Mouse (Mus musculus) heart, embryonic 10.5 days (tissue): ENCODE data around the gene Hmgcr. TPM values are rescaled to one million over a fixed set of nuclear protein-coding genes. Genes with fewer than 3 reads are reported as not detected.

Source experiments
- DNase-seq: peaks from one replicate; pipeline ENCODE4 v3.0.0-alpha.2; 2017; ENCODE audit warnings: low spot score
- H3K27ac ChIP-seq: fragments of 300-500 bp; sonication (generic); 2 replicates; pipeline ENCODE4 v1.5.1; 2016; ENCODE audit warnings: mild to moderate bottlenecking
- H3K27me3 ChIP-seq: fragments of 300-500 bp; sonication (generic); 2 replicates; pipeline ENCODE4 v1.6.1; 2016; ENCODE audit warnings: mild to moderate bottlenecking; ENCODE audit not compliant: poor library complexity, insufficient read depth, severe bottlenecking
- H3K36me3 ChIP-seq: fragments of 300-500 bp; sonication (generic); 2 replicates; pipeline ENCODE4 v1.6.1; 2016; ENCODE audit warnings: mild to moderate bottlenecking, moderate library complexity
- H3K4me1 ChIP-seq: fragments of 300-500 bp; sonication (generic); 2 replicates; pipeline ENCODE4 v1.6.1; 2016; ENCODE audit warnings: mild to moderate bottlenecking
- H3K4me3 ChIP-seq: fragments of 300-500 bp; sonication (generic); 2 replicates; pipeline ENCODE4 v1.5.1; 2016; ENCODE audit warnings: mild to moderate bottlenecking, moderate library complexity
- H3K9me3 ChIP-seq: fragments of 300-500 bp; sonication (generic); 2 replicates; pipeline ENCODE4 v1.6.1; 2016; ENCODE audit warnings: mild to moderate bottlenecking, moderate library complexity
- WGBS: fragments of 180-500 bp; shearing (Covaris S2); methylation state at CpG from one replicate; pipeline ENCODE4 v1.1.7; 2016; 5-methylcytosine and 5-hydroxymethylcytosine counted together
- polyA plus RNA-seq: library from polyadenylated mRNA; unstranded; fragments of >200 nt; fragmentation: Nextera tagmentation; extraction: Ambion mirVana; gene quantifications from 2 replicates; pipeline ENCODE4 v1.2.1, GENCODE M21; 2016

Gene Hmgcr
- 72.0 and 75.7 TPM in 2 replicates for polyA plus RNA-seq

DNA sequence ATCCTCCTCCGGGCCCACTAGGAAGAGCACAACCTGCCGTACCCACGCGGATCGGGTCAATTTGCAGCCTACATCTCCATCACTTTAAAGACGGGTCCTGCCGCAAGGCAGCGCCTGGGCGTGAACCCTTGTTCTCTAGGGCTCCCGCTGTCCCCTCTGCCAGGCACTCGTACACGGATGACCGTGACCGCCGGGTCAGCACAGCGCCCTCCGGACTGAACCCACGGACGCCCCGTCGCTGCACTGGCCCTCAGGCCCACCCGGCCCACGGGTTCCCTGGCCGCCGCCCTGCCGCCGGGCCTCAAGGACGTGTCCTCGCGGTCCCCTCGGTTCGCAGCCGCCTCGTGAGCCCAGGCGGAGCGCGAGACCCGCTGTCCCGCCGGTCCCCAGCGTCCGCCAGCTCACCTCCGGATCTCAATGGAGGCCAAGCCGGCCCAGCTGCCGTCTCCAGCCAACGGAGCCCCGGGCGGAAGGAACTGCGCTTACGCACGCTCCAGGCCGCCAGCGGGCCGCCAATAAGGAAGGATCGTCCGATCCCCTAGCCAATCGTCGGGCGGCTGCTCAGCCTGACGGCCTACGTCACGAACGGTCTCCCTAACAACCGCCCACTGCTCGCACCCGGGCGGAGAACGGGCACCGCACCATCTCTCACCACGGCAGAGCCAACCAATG is at the start of gene Hmgcr:
TSS of gene Hmgcr (minus strand) at position 531 of the 672 bp plus-strand sequence.
- Histone ChIP-seq H3K36me3 (peaks cover 13% of the 10 kb centered on the region), H3K4me1 (peaks cover 18% of the 10 kb centered on the region), H3K9me3 (no peaks in the 10 kb centered on the region), H3K27me3 (no peaks in the 10 kb centered on the region), H3K4me3 (peak within 1 kb of the TSS; percentile 90), H3K27ac (peak within 1 kb of the TSS; percentile 100)
- WGBS = under 1% methylated on average over 70 of the region's 70 CpGs
- peak; percentile 100 for DNase-seq

DNA sequence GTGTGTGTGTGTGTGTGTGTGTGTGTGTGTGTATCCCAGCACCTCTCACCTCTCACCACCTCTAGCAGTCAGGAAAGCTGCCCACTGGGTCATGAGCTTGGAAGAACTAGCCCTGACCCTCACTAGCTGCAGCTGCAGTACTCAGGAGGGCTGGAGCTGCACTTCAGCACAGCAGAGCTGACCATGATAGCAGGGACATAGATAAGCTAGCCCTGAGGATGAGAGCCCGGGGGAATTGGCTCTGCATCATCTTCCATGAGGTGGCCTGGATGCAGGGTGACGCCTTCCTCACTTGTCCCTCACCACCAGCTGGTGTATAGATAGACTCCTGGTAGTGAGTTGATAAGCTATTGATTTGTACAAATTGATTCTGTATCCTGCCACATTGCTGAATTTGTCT is 49.3 kb upstream of the Hmgcr start:
- H3K27ac ChIP-seq = no peak overlapping the region
- no peaks in the 10 kb centered on the region for H3K27me3 ChIP-seq
- no peak for DNase-seq
- H3K4me1 ChIP-seq = 0 out of 2 replicates have a peak, but pooled peaks cover 5% of the 10 kb centered on the region
- no peak overlapping the region for H3K4me3 ChIP-seq
- H3K9me3 ChIP-seq = no peaks in the 10 kb centered on the region
- WGBS = 66% methylated on average over 2 of the region's 2 CpGs
- H3K36me3 ChIP-seq = no peaks in the 10 kb centered on the region

DNA sequence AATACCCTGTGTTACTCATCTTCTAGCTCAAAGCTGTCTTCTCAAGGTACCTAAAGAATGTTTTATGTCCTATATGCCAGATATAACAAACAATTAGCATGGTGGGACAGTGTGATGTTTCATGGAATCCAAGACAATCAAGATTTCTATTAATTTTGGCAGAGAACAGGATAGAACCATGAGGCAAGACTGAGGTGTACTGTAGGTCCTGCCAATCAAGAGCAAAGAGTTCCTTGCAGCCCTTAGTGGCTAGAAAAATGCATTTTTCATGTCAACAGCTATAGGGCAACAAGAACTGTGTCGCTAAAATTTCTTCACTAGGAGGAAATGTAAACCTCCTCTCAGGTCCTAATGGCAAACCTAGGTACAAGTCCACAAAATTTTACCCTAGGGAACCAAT is 47.1 kb upstream of the Hmgcr start:
- 53% methylated on average over 1 of the region's 1 CpGs for WGBS
- no peak overlapping the region for H3K27ac ChIP-seq
- H3K4me3 ChIP-seq = no peak overlapping the region
- H3K4me1 ChIP-seq = 0 out of 2 replicates have a peak, but pooled peaks cover 5% of the 10 kb centered on the region
- H3K9me3 ChIP-seq = no peaks in the 10 kb centered on the region
- H3K36me3 ChIP-seq = no peaks in the 10 kb centered on the region
- no peaks in the 10 kb centered on the region for H3K27me3 ChIP-seq
- DNase-seq = no peak

DNA sequence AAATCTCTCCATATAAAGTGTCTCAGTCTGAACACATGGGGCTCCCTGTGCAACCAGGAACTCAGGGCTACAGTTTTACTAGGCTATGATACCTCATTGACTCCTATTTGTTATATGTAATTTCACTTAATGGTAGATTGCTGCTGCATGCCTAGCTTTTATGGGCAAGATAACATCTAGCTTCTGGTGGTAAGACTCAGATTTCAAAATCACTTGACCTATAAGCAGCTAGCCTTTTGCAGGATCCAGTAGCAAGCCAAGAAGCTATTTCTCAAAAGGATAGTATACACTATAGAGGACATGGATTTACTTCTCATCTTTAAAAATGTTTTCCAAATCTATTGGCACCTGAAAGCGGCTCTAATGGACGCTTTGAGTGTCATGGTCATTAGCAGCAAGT is 45.6 kb upstream of the Hmgcr start:
- 85% methylated on average over 2 of the region's 2 CpGs for WGBS
- Histone ChIP-seq H3K4me1 (0 out of 2 replicates have a peak, but pooled peaks cover 5% of the 10 kb centered on the region), H3K27me3 (no peaks in the 10 kb centered on the region), H3K9me3 (no peaks in the 10 kb centered on the region), H3K4me3 (no peak overlapping the region), H3K36me3 (no peaks in the 10 kb centered on the region), H3K27ac (no peak overlapping the region)
- DNase-seq = no peak

DNA sequence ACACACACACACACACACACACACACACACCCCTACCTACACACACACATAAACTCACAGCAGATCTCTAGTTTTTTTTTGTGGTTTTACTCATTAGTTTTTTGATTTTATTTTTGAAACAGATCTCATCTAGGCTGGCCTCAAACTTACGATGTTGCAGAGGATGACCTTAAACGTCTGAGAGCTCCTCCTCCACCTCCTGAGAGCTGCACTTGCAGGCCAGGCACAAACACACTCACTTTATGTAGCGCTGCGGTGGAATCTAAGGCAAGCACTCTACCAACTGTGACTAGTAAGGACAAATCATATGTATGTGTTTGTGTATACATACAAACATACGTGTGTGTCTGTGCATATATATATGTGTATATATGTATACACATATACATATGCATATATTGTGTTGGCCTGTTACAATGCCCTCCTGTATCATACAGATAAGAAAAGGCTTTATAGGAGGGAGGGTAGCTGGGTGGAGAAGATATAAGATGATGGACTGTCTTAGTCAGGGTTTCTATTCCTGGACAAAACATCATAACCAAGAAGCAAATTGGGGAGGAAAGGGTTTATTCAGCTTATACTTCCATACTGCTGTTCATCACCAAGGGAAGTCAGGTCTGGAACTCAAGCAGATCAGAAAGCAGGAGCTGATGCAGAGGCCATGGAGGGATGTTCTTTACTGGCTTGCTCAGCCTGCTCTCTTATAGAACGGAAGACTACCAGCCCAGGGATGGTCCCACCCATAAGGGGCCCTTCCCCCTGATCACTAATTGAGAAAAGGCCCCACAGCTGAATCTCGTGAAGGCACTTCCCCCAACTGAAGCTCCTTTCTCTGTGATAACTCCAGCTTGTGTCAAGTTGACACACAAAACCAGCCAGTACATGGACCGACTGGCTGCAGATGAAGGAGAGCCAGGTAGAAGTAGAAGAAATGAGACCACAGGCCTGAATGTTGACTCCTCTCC is 38.8 kb upstream of the Hmgcr start:
- DNase-seq = no peak
- no peaks in the 10 kb centered on the region for H3K27me3 ChIP-seq
- H3K9me3 ChIP-seq = no peaks in the 10 kb centered on the region
- no peaks in the 10 kb centered on the region for H3K4me1 ChIP-seq
- H3K27ac ChIP-seq = no peak overlapping the region
- no peaks in the 10 kb centered on the region for H3K36me3 ChIP-seq
- WGBS = 71% methylated on average over 8 of the region's 8 CpGs
- no peak overlapping the region for H3K4me3 ChIP-seq

DNA sequence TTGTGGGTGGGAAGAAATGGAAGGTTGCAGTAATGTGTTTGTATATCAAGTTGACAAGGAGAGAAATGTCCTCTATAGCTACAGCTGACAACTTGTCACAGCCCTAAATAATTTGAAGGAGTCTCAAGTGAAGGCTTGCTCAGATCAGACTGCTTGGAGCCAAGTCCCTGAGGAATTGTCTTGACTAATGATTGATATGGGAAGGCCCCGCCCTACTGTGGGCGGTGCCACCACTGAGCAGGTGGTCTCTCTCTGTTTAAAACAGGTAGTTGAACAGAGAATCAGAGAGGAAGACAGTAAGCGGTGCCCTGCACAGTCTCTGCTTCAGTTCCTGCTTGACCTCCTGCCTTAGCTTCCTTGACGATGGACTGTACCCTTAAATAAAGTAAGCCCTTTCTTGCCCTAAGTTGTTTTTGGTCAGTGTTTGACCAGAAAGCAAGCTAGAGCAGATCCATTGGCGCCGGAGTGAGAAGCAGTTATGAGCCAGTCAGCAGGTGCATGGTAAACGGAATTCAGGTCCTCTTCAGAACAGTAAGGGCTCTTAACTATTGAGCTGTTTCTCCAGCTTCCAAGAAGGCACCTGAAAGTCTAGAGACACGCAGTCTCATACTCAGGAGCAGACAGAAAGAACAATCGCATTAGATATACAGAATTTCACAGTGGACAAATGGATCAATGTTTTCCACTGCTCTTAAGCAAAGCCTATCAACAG is 32.0 kb upstream of the Hmgcr start:
- H3K4me1 ChIP-seq = no peaks in the 10 kb centered on the region; the same call in 1 of the 2 replicates
- H3K27ac ChIP-seq = no peak overlapping the region
- no peaks in the 10 kb centered on the region for H3K36me3 ChIP-seq
- no peaks in the 10 kb centered on the region for H3K9me3 ChIP-seq
- H3K27me3 ChIP-seq = no peaks in the 10 kb centered on the region
- 69% methylated on average over 9 of the region's 9 CpGs for WGBS
- no peak for DNase-seq
- no peak overlapping the region for H3K4me3 ChIP-seq

DNA sequence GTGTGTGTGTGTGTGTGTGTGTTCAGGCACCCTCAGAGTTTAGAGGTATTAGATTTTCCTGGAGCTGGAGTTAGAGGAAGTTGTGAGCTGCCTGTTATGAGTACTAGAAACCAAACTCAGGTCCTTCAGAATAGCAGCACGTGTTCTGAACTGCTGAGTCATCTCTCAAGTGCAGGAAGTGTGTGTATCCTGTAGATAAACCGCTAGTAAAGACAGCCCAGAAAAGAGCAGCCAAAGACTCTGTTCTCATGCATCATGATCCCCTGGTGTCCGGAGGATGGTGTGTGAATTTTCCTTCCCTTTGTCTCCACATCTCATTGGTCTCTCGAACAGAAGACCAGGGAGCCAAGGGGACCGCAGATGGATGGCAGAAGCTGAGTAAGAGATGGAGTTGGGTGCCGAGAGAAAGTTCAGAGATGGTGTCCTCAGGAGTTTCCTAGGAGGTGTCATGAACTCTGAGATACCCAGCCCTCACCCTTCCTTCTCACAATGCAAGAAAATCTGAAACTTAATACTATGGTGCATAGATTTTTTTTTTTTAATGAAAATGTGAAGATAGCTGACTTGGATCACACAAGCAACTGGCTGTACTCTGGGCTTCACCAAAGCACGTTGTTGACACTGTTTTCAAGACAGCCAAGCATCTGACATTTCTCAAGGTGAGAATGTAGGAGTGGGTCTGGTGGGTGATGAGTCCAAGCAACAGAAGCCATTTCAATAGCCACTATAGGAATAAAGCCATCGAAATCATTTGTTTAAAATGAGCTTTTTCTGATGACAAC is 27.3 kb upstream of the Hmgcr start:
- Histone ChIP-seq H3K27ac (no peak overlapping the region; the same call in 1 of the 2 replicates), H3K4me3 (0 out of 2 replicates have a peak overlapping the region, but pooled peaks have one; percentile 2), H3K4me1 (no peaks in the 10 kb centered on the region; the same call in 1 of the 2 replicates), H3K27me3 (no peaks in the 10 kb centered on the region), H3K9me3 (no peaks in the 10 kb centered on the region), H3K36me3 (no peaks in the 10 kb centered on the region)
- 56% methylated on average over 8 of the region's 8 CpGs for WGBS
- DNase-seq = peak; percentile 90

DNA sequence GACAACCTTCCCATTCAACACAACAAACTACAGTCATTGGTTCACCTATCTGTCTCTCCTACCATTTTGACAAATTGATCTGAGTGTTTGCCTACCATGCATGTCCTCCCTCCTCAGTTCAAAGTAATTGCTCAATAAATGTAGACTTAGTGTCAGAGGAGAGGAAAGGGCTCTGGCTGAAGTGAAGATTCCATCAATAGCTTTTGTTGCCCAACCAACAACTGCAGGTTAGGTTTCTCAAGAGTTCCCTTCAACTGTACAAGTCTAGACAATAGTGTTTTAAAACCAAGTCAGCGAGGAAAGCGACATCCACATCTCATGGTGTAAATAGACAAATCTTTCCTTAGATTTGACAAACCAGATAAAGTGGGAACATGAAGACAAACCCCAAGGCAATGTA is 24.7 kb upstream of the Hmgcr start:
- Histone ChIP-seq H3K9me3 (no peaks in the 10 kb centered on the region), H3K27me3 (no peaks in the 10 kb centered on the region), H3K36me3 (no peaks in the 10 kb centered on the region), H3K4me1 (no peaks in the 10 kb centered on the region; the same call in 1 of the 2 replicates), H3K27ac (no peak overlapping the region), H3K4me3 (no peak overlapping the region)
- 92% methylated on average over 2 of the region's 2 CpGs for WGBS
- DNase-seq = no peak

DNA sequence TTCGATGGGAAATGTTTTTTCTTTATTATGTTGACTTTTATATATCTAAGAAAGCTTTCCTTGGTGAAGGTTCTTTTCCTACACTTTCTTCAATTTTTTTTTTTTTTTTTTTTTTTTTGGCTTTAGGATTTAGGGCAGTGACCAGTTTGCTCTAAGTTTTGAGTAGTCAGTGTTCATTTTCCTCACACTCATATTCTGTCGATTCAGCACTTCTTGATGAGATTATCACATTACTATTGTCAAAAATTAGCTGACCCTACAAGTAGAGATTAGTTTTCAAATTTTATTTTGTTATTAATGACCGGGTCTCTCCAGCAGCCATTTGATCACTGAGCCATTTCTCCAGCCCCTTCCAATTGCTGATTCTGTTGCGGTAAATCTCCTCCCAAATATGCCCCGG is 19.2 kb upstream of the Hmgcr start:
- Histone ChIP-seq H3K4me1 (0 out of 2 replicates have a peak, but pooled peaks cover under 1% of the 10 kb centered on the region), H3K9me3 (no peaks in the 10 kb centered on the region), H3K4me3 (no peak overlapping the region), H3K27ac (no peak overlapping the region), H3K27me3 (no peaks in the 10 kb centered on the region), H3K36me3 (no peaks in the 10 kb centered on the region)
- no peak for DNase-seq
- WGBS = 85% methylated on average over 5 of the region's 5 CpGs

DNA sequence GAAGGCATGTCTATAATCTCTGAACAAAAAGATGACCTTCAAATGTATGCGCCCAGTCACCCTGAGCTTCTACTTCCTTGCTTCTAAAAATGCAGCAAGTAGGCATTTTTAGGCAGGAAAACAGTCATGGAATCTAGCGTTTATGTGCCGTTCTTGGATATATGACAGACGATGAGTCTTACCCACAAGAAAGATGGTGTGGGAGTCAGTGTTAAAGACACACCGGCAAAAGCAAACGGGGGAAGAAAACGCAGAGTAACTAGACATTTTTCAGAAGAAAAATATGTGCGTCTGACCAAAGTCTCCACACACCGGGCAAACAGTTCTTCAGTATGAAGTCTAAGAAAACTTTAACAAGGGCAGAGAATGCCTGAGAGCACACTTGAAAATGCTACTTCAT is 16.5 kb upstream of the Hmgcr start:
- DNase-seq = no peak
- Histone ChIP-seq H3K36me3 (no peaks in the 10 kb centered on the region), H3K4me1 (0 out of 2 replicates have a peak, but pooled peaks cover 5% of the 10 kb centered on the region), H3K27me3 (no peaks in the 10 kb centered on the region), H3K9me3 (no peaks in the 10 kb centered on the region), H3K4me3 (no peak overlapping the region), H3K27ac (no peak overlapping the region)
- 89% methylated on average over 9 of the region's 9 CpGs for WGBS

DNA sequence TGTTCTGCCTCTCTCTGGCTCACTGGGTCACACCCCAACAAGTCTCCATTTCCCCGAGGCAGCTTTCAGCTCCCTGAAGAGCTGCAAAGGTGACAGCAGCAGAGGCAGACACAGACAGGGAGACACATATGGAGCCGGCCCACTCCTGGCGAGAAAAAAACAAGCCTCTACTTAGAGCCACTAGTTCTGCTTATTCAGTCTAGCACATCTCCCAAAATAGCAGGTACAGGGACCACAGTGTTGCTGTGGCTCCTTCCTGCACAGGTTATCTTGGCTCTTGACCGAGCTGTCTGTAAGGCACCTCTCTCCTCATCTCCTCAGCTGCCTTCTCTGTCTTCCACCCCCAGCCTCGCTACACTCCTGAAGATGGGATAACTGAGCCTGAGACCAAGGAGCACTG is 14.0 kb upstream of the Hmgcr start:
- no peak overlapping the region; the same call in 1 of the 2 replicates for H3K27ac ChIP-seq
- WGBS = 58% methylated on average over 5 of the region's 5 CpGs
- no peaks in the 10 kb centered on the region for H3K36me3 ChIP-seq
- no peak overlapping the region for H3K4me3 ChIP-seq
- no peak for DNase-seq
- H3K4me1 ChIP-seq = 0 out of 2 replicates have a peak, but pooled peaks cover 5% of the 10 kb centered on the region
- H3K27me3 ChIP-seq = no peaks in the 10 kb centered on the region
- no peaks in the 10 kb centered on the region for H3K9me3 ChIP-seq

DNA sequence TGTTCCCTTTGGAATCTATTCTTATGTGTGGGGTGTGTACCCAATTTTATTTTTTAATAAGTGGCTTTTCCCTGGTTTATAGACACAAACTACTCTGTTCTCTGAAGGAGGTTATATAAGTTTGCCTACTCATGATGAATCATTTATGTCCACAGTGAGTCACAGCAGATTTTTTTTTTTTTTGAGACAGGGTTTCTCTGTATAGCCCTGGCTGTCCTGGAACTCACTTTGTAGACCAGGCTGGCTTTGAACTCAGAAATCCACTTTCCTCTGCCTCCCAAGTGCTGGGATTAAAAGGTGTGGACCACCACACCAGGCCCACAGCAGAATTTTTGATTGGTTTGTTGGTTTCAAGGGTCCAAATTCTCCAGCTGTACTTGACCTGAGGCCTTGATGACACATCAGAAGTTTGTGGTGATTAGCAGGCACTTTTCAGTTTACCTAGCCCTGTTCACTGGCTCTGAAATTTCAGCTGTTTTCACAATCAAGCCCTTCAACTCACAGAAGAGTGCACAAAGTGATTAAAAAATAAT is 10.4 kb upstream of the Hmgcr start:
- no peak for DNase-seq
- Histone ChIP-seq H3K27ac (no peak overlapping the region), H3K4me1 (0 out of 2 replicates have a peak, but pooled peaks cover 5% of the 10 kb centered on the region), H3K27me3 (no peaks in the 10 kb centered on the region), H3K9me3 (no peaks in the 10 kb centered on the region), H3K4me3 (no peak overlapping the region), H3K36me3 (no peaks in the 10 kb centered on the region)
